Mouse (Mus musculus) liver, embryonic 14.5 days (tissue): ENCODE results near the gene Kdm4c. TPM values are rescaled to one million over a fixed set of nuclear protein-coding genes. Genes with fewer than 3 reads are reported as not detected.

Experiments used
- ATAC-seq: fragments of 200-750 bp; cut with Nextera tagmentation; 2 replicates; pipeline ENCODE4 v1.8.0; 2017; ENCODE audit warnings: moderate number of reproducible peaks, mild to moderate bottlenecking, moderate library complexity; ENCODE audit not compliant: insufficient read depth
- DNase-seq, 3 experiments: peaks; one replicate each; pipeline ENCODE4 v3.0.0-alpha.2; 2012 to 2013; ENCODE audit warnings: low read depth in 3 of 3, low spot score in 3 of 3
- H3K27ac ChIP-seq: fragments of 300-500 bp; sonication (generic); 2 replicates; pipeline ENCODE4 v1.5.1; 2014; ENCODE audit warnings: moderate library complexity, mild to moderate bottlenecking, control low read depth, inconsistent platforms
- H3K27me3 ChIP-seq: fragments of 300-500 bp; sonication (generic); 2 replicates; pipeline ENCODE4 v1.6.1; 2014; ENCODE audit warnings: mild to moderate bottlenecking, low read length, moderate library complexity; ENCODE audit not compliant: control insufficient read depth, insufficient read depth
- H3K36me3 ChIP-seq: fragments of 300-500 bp; sonication (generic); replicated peaks from 2 replicates; pipeline ENCODE4 v1.6.1; 2014; ENCODE audit warnings: low read depth; ENCODE audit not compliant: control insufficient read depth, insufficient read depth
- H3K4me1 ChIP-seq, 2 experiments: fragments of 200-500 bp in 1 of 2; fragments of 300-500 bp in 1 of 2; sonication (generic) in 1 of 2; replicated peaks; 2 replicates each; pipeline ENCODE4 v1.6.1; 2012 to 2014; ENCODE audit warnings: antibody characterized with exemption in 1 of 2, inconsistent platforms in 1 of 2, low read length in 1 of 2; ENCODE audit not compliant: control insufficient read depth in 2 of 2, insufficient read depth in 2 of 2
- H3K4me2 ChIP-seq: fragments of 300-500 bp; sonication (generic); 2 replicates; pipeline ENCODE4 v1.6.1; 2014; ENCODE audit warnings: low read depth, mild to moderate bottlenecking, control low read depth, moderate library complexity
- H3K4me3 ChIP-seq, 2 experiments: fragments of 200-500 bp in 1 of 2; fragments of 300-500 bp in 1 of 2; sonication (generic) in 1 of 2; 2 replicates each; pipeline ENCODE4 v1.5.1; 2012 to 2014; ENCODE audit warnings: low read depth in 2 of 2, low read length in 2 of 2, mild to moderate bottlenecking in 2 of 2, control low read depth in 1 of 2, inconsistent platforms in 1 of 2, moderate library complexity in 1 of 2; ENCODE audit not compliant: insufficient read depth in 1 of 2
- H3K9ac ChIP-seq: fragments of 300-500 bp; sonication (generic); replicated peaks from 2 replicates; pipeline ENCODE4 v1.6.1; 2014; ENCODE audit warnings: mild to moderate bottlenecking, control low read depth, moderate library complexity
- H3K9me3 ChIP-seq: fragments of 300-500 bp; sonication (generic); 2 replicates; pipeline ENCODE4 v1.6.1; 2016; ENCODE audit warnings: low read length, mixed read lengths; ENCODE audit not compliant: control insufficient read depth
- CTCF ChIP-seq: IDR thresholded peaks from 2 replicates; pipeline ENCODE4 v1.5.1; 2016; ENCODE audit warnings: antibody characterized with exemption, low read depth, control low read depth
- EP300 ChIP-seq: IDR thresholded peaks from 2 replicates; pipeline ENCODE4 v1.6.1; 2016; ENCODE audit warnings: antibody characterized with exemption, low read depth
- WGBS: fragments of 180-500 bp; shearing (Covaris S2); extraction: QIAGEN DNeasy Blood & Tissue Kit; methylation state at CpG from one replicate; pipeline ENCODE4 v1.1.7; 2014; ENCODE audit not compliant: insufficient replicate concordance; 5-methylcytosine and 5-hydroxymethylcytosine counted together
- polyA plus RNA-seq, 2 experiments: library from polyadenylated mRNA; depleted of rRNA in 1 of 2; stranded (reverse) in 1 of 2; unstranded in 1 of 2; fragments of >200 nt; fragmentation: Nextera tagmentation in 1 of 2; extraction: Ambion mirVana in 1 of 2; gene quantifications; 2 replicates each; pipeline versions ENCODE4 v1.2.1 to v1.2.3; 2012 to 2014

Kdm4c gene
- polyA plus RNA-seq, 2 experiments: 2.1 to 4.1 TPM

DNA sequence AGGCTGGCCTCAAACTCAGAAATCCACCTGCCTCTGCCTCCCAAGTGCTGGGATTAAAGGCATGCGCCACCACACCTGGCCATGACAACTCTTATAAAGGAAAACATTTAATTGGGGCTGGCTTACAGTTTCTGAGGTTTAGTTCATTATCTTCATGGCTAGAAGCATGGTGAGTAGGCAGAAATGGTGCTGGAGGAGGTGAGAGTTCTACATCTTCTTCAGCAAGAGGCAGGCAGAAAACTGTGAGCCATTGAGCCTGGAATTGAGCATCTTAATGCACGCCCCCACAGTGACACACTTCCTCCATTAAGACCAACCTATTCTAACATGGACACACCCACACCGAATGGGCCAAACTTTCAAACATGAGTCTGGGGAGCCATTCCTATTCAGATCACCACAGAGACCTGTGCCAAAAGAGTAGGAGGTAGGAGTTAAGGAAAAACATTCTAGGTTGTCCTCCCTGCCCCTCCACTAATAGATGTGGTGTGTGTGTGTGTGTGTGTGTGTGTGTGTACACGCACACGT is 22.2 kb downstream of the Kdm4c start:
- WGBS: 77% methylated on average over 5 of the region's 5 CpGs
- TF ChIP-seq CTCF (no peak), EP300 (no peak)
- H3K27me3 ChIP-seq: no peaks in the 10 kb centered on the region
- H3K4me3 ChIP-seq: no peak overlapping the region
- no peak overlapping the region for H3K27ac ChIP-seq
- no peaks in the 10 kb centered on the region for H3K36me3 ChIP-seq
- DNase-seq (no peak), ATAC-seq (no peak)
- no peak overlapping the region for H3K9ac ChIP-seq
- peaks cover 0 to 5% of the 10 kb centered on the region in 2 experiments; a peak in 1 of 4 replicates for H3K4me1 ChIP-seq
- no peaks in the 10 kb centered on the region for H3K9me3 ChIP-seq
- no peak overlapping the region for H3K4me2 ChIP-seq

DNA sequence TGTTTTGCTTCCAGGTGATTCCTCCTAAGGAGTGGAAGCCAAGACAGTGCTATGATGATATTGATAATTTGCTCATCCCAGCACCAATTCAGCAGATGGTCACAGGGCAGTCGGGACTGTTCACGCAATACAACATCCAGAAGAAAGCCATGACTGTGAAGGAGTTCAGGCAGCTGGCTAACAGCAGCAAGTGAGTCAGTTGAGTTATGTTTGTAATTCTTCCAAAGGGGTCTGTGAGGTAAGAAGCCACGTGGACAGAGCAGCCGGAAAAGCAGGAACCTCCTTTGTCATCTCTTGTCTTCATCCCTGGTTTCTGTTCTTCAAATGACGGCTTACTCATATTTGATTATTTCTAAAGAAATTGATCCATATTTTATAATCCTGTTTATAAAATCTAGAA is 28.9 kb downstream of the Kdm4c start:
- Histone ChIP-seq H3K9me3 (no peaks in the 10 kb centered on the region), H3K4me2 (no peak overlapping the region), H3K4me1 (no peaks in the 10 kb centered on the region), H3K27ac (no peak overlapping the region), H3K27me3 (no peaks in the 10 kb centered on the region), H3K36me3 (no peaks in the 10 kb centered on the region; the same call in none of the 2 replicates), H3K9ac (no peak overlapping the region), H3K4me3 (no peak overlapping the region)
- DNase-seq (no peak), ATAC-seq (no peak)
- 73% methylated on average over 5 of the region's 5 CpGs for WGBS
- TF ChIP-seq CTCF (no peak), EP300 (no peak)

DNA sequence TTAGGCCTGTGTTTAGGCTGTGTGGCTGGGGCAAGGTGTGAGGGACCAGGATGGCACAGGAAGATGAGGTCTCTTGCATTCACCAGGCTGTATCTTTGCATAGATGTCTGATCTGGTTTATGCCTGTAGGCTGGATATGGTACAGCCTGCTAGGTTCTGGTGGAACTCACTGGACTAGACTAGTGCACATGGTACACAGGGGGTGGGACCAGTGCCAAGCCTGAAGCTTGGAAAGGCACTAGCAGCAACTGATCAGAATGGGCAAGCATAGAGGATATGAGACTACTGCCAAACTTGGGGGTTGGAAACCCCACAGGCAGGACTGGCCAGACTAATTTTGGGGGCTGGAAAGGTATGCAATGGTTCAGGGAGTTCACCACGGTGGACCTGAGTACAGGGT is 35.2 kb downstream of the Kdm4c start:
- H3K4me2 ChIP-seq: no peak overlapping the region
- H3K4me3 ChIP-seq: no peak overlapping the region
- TF ChIP-seq EP300 (no peak), CTCF (no peak)

DNA sequence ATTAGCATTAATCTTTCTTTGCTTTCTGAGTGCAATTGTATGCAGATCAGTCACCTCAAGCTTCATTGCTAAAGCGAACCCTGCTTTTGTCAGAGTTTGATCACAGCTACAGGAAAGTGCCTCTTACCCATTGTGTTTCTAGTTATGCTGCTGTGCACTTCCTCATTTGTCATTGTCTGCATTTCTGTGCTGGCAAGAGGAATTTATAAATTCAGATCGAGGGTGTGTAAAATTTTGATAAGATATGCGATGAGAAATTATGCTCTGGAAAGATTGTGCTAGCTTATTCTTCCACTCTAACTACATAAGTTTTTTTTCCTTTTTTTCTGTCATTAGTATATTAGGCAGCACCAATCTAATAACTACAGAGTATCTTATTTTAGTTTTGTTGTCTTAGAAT is 37.9 kb downstream of the Kdm4c start:
- no peaks in the 10 kb centered on the region for H3K36me3 ChIP-seq
- no peaks in the 10 kb centered on the region for H3K4me1 ChIP-seq
- no peak overlapping the region for H3K4me2 ChIP-seq
- H3K27ac ChIP-seq: no peak overlapping the region
- DNase-seq: no peak
- no peak overlapping the region for H3K9ac ChIP-seq
- TF ChIP-seq CTCF: no peak
- no peak for TF ChIP-seq EP300
- no peak overlapping the region for H3K4me3 ChIP-seq
- 32% methylated on average over 3 of the region's 3 CpGs for WGBS
- H3K27me3 ChIP-seq: no peaks in the 10 kb centered on the region
- H3K9me3 ChIP-seq: no peaks in the 10 kb centered on the region
- ATAC-seq: no peak

More for the DNA sequence above, 35.2 kb downstream of the Kdm4c start:
- no peak for DNase-seq
- no peak overlapping the region for H3K27ac ChIP-seq
- no peaks in the 10 kb centered on the region for H3K36me3 ChIP-seq
- H3K9me3 ChIP-seq: no peaks in the 10 kb centered on the region
- no peaks in the 10 kb centered on the region for H3K4me1 ChIP-seq
- WGBS: 74% methylated on average over 1 of the region's 1 CpGs
- no peaks in the 10 kb centered on the region for H3K27me3 ChIP-seq
- ATAC-seq: no peak
- H3K9ac ChIP-seq: no peak overlapping the region

DNA sequence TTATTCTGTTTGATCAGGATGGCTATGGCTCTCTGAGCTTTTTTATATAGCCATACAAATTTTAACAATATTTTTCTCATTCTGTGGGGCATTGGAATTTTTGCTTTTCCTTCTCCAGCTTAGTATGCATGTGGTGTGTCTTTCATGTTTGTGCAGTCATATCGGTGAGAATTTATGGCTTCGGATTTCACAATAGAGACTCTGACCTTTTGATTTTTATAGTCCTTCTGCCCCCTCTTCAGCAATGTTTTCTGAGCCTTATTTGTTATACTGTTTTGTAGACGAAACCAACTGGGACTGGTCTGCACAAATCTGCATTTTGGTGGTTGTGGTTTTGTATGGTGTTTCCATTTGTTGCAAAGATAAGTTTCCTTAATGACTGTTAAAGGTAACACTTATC is 45.6 kb downstream of the Kdm4c start:
- Histone ChIP-seq H3K4me3 (no peak overlapping the region), H3K4me2 (no peak overlapping the region), H3K4me1 (no peaks in the 10 kb centered on the region), H3K9me3 (no peaks in the 10 kb centered on the region), H3K27ac (no peak overlapping the region), H3K9ac (no peak overlapping the region), H3K36me3 (no peaks in the 10 kb centered on the region), H3K27me3 (no peaks in the 10 kb centered on the region)
- DNase-seq (no peak), ATAC-seq (no peak)
- no peak for TF ChIP-seq CTCF
- TF ChIP-seq EP300: no peak
- WGBS: 64% methylated on average over 3 of the region's 3 CpGs
